Comparison of ENCODE assay signal across 24 mouse cellular contexts in genomic region chr5:119373774-119374700, GRCm38 (mm10).
A peak's percentile ranks its signal among the peaks of the same experiment; 100 is the strongest.
DNase-seq lines count a peak whose midpoint lies in the region; ATAC-seq and TF ChIP-seq lines count a peak whose summit lies in the region.
"Had no signal": no experiment of that assay in that cellular context is flagged by ENCODE, and none has a peak within 500 bp of the region (broad histone marks: within the 10 kb centered on the region; RNA-seq: fewer than 3 reads in every experiment).

No protein-coding gene starts in this region.

- no peak overlapping the region for H3K27ac ChIP-seq in limb, embryonic 14.5 days (replicated peaks; ENCODE audit: low read depth, low read length)
- H3K27ac ChIP-seq in limb, embryonic 10.5 days, result no peak overlapping the region
- H3K27ac ChIP-seq in ES-Bruce4 (ENCODE audit: insufficient read depth, low read length), result no peak overlapping the region
- H3K27ac ChIP-seq: forebrain, embryonic 12.5 days; forebrain, embryonic 15.5 days; heart, adult 2 months; heart, embryonic 10.5 days; hindbrain, embryonic 12.5 days; hindbrain, embryonic 15.5 days had no signal

- no peak for DNase-seq in limb, embryonic 14.5 days (ENCODE audit: low spot score)
- DNase-seq in limb, embryonic 10.5 days (ENCODE audit: low spot score), result no peak
- peak; percentile 86 for DNase-seq in ZHBTc4 (ENCODE audit: low read depth, low spot score)
- DNase-seq in ovary, postnatal 10 days (ENCODE audit: low spot score), result no peak
- DNase-seq in adrenal gland, postnatal 36 days, result no peak
- DNase-seq: adrenal gland, adult 2 months; adrenal gland, postnatal 14 days; cerebellum, adult 18-20 months; cerebellum, adult 9-11 months; cerebellum, postnatal 25 days; embryo, embryonic 11 days; gastrocnemius, postnatal 25 days; heart, adult 2 months had no signal

- H3K4me1 ChIP-seq in limb, embryonic 14.5 days (ENCODE audit: control insufficient read depth, insufficient read depth, low read length), result no peaks in the 10 kb centered on the region
- peaks cover 25% of the 10 kb centered on the region for H3K4me1 ChIP-seq in limb, embryonic 10.5 days
- H3K4me1 ChIP-seq in E14TG2a.4 (replicated peaks; ENCODE audit: low read depth, low read length) (peaks cover 30% of the 10 kb centered on the region), ES-Bruce4 (ENCODE audit: control insufficient read depth, insufficient read depth, low read length) (no peaks in the 10 kb centered on the region)
- H3K4me1 ChIP-seq: forebrain, embryonic 12.5 days; hindbrain, embryonic 12.5 days had no signal

- H3K9me3 ChIP-seq in limb, embryonic 14.5 days (ENCODE audit: control insufficient read depth, low read length), result no peaks in the 10 kb centered on the region
- no peaks in the 10 kb centered on the region for H3K9me3 ChIP-seq in limb, embryonic 10.5 days (replicated peaks)
- H3K9me3 ChIP-seq in E14TG2a.4 (ENCODE audit: low read length), result no peaks in the 10 kb centered on the region
- H3K9me3 ChIP-seq in ES-Bruce4 (replicated peaks; ENCODE audit: control insufficient read depth, insufficient read depth, low read length, poor library complexity, severe bottlenecking), result no peaks in the 10 kb centered on the region
- H3K9me3 ChIP-seq: forebrain, embryonic 12.5 days; forebrain, embryonic 15.5 days; heart, embryonic 10.5 days; hindbrain, embryonic 12.5 days; hindbrain, embryonic 15.5 days had no signal

- TF ChIP-seq POLR2A in limb, embryonic 14.5 days (IDR thresholded peaks at IDR 0.05; ENCODE audit: borderline replicate concordance, extremely low read depth, insufficient read depth, insufficient read length), result no peak
- TF ChIP-seq POLR2A in ES-Bruce4 (IDR thresholded peaks at IDR 0.05; ENCODE audit: insufficient read depth, low read length), result no peak

- no peak overlapping the region for H3K4me3 ChIP-seq in limb, embryonic 14.5 days (replicated peaks; ENCODE audit: low read length)
- H3K4me3 ChIP-seq in limb, embryonic 10.5 days, result no peak overlapping the region
- H3K4me3 ChIP-seq in E14TG2a.4 (replicated peaks; ENCODE audit: low read length), result 0 out of 2 replicates have a peak overlapping the region, but pooled peaks have one; percentile 10
- no peak overlapping the region for H3K4me3 ChIP-seq in ES-Bruce4 (ENCODE audit: low read depth, low read length)
- H3K4me3 ChIP-seq: erythroblast, embryonic 14.5 days; forebrain, embryonic 12.5 days; forebrain, embryonic 15.5 days; heart, adult 2 months; heart, embryonic 10.5 days; hindbrain, embryonic 12.5 days; hindbrain, embryonic 15.5 days had no signal

- H3K27me3 ChIP-seq in limb, embryonic 14.5 days (ENCODE audit: control insufficient read depth, insufficient read depth, low read length), result no peaks in the 10 kb centered on the region; the same call in 1 of the 2 replicates
- peaks cover 47% of the 10 kb centered on the region for H3K27me3 ChIP-seq in limb, embryonic 10.5 days (ENCODE audit: low read depth, poor library complexity, severe bottlenecking)
- H3K27me3 ChIP-seq in E14TG2a.4 (ENCODE audit: insufficient read depth, low read length) (no peaks in the 10 kb centered on the region), ES-Bruce4 (ENCODE audit: control insufficient read depth, insufficient read depth, low read length, poor library complexity, severe bottlenecking) (no peaks in the 10 kb centered on the region)

- peak; percentile 60 for ATAC-seq in limb, embryonic 14.5 days (ENCODE audit: low FRiP score, low read depth)
- no peak for ATAC-seq in activated CD4-positive, CD25-positive, alpha-beta regulatory T cell, adult 4 months
- ATAC-seq: CD4-positive, CD25-positive, alpha-beta regulatory T cell, adult 4 months; forebrain, embryonic 15.5 days; intestine, postnatal 0 days had no signal

- TF ChIP-seq EP300 in ES-Bruce4 (IDR thresholded peaks at IDR 0.05; ENCODE audit: insufficient read depth, low read depth, low read length), result peak; percentile 37; the same call in 1 of the 2 replicates

- no peak overlapping the region for H3K4me2 ChIP-seq in limb, embryonic 14.5 days (replicated peaks; ENCODE audit: low read depth, low read length, severe bottlenecking)
- H3K4me2 ChIP-seq: forebrain, embryonic 12.5 days; forebrain, embryonic 15.5 days; hindbrain, embryonic 12.5 days; hindbrain, embryonic 15.5 days had no signal

- no peak overlapping the region for H3K9ac ChIP-seq in limb, embryonic 14.5 days (ENCODE audit: low read depth, low read length, severe bottlenecking)
- H3K9ac ChIP-seq in ES-Bruce4 (ENCODE audit: low read depth, poor library complexity, severe bottlenecking), result no peak overlapping the region
- H3K9ac ChIP-seq: forebrain, embryonic 12.5 days; forebrain, embryonic 15.5 days; hindbrain, embryonic 12.5 days; hindbrain, embryonic 15.5 days had no signal

- 77% methylated on average over 24 of the region's 24 CpGs for WGBS in limb, embryonic 14.5 days
- 88% methylated on average over 24 of the region's 24 CpGs for WGBS in limb, embryonic 10.5 days

- TF ChIP-seq CTCF in E14TG2a.4 (conservative IDR thresholded peaks at IDR 0.05; ENCODE audit: low read length) (no peak), ES-Bruce4 (IDR thresholded peaks at IDR 0.05; ENCODE audit: low read depth, low read length) (no peak)

- H3K36me3 ChIP-seq in limb, embryonic 14.5 days (ENCODE audit: control insufficient read depth, insufficient read depth, low read length), result no peaks in the 10 kb centered on the region
- no peaks in the 10 kb centered on the region for H3K36me3 ChIP-seq in limb, embryonic 10.5 days
- H3K36me3 ChIP-seq in E14TG2a.4 (ENCODE audit: insufficient read depth, low read length), result no peaks in the 10 kb centered on the region
- no peaks in the 10 kb centered on the region for H3K36me3 ChIP-seq in ES-Bruce4 (ENCODE audit: control insufficient read depth, insufficient read depth, low read length, poor library complexity, severe bottlenecking)
- H3K36me3 ChIP-seq: forebrain, embryonic 12.5 days; forebrain, embryonic 15.5 days; heart, embryonic 10.5 days; hindbrain, embryonic 12.5 days; hindbrain, embryonic 15.5 days had no signal
